Mouse (Mus musculus) liver, postnatal 0 days (tissue): ENCODE results near the gene Capzb.

Experiments used
- CTCF ChIP-seq: sonication (generic); IDR thresholded peaks from 2 replicates; pipeline ENCODE4 v1.5.1; 2016; ENCODE audit warnings: antibody characterized with exemption, low read depth
- EP300 ChIP-seq: IDR thresholded peaks from 2 replicates; pipeline ENCODE4 v1.6.1; 2016; ENCODE audit warnings: antibody characterized with exemption, low read depth, mild to moderate bottlenecking

GRCm38 (mm10) chr4:139145156-139145555, 47.5 kb upstream of the Capzb start:
- TF ChIP-seq CTCF (peak; percentile 77), EP300 (no peak)
